In the genomic region with DNA sequence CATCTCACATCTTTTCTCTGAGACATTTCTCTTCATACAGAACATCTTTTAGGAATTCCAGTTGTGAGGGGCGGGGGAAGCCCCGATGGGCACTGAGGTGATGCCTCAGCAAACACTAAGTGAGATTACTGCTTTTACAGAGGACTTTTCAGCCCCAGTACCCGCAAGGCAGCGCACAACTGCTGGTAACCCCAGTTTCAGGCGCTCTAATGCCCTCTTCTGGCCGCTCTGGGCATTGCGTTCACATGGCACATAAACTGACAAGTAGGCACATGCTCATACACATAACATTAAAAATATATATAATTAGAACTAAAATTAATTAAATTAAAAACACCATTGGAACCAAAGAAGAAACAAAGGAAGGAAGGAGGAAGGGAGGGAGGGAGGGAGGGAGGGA, we compare ENCODE assay signal across 9 mouse cellular contexts. TPM values are rescaled to one million over a fixed set of nuclear protein-coding genes. Genes with fewer than 3 reads are reported as not detected.
DNase-seq lines count a peak whose midpoint lies in the region; ATAC-seq and TF ChIP-seq lines count a peak whose summit lies in the region.
"Had no signal": no experiment of that assay in that cellular context is flagged by ENCODE, and none has a peak within 500 bp of the region (broad histone marks: within the 10 kb centered on the region; RNA-seq: fewer than 3 reads in every experiment).

No protein-coding gene starts in this region.

- no peak for ATAC-seq in kidney, embryonic 16.5 days (ENCODE audit: low FRiP score, low TSS enrichment)
- ATAC-seq in lung, postnatal 0 days, result no peak

- peak; percentile 55 for TF ChIP-seq CTCF in lung, postnatal 0 days (IDR thresholded peaks at IDR 0.05)

- no peak overlapping the region for H3K4me3 ChIP-seq in kidney, embryonic 16.5 days (ENCODE audit: low read length)
- no peak overlapping the region for H3K4me3 ChIP-seq in ES-E14 (ENCODE audit: insufficient read depth in 1 of 2, low read depth in 1 of 2, low read length in 2 of 2, poor library complexity in 1 of 2, severe bottlenecking in 1 of 2)
- H3K4me3 ChIP-seq in lung, postnatal 0 days (ENCODE audit: low read depth, low read length), result no peak overlapping the region
- H3K4me3 ChIP-seq: stomach, embryonic 15.5 days had no signal

- in situ Hi-C loops in ES-E14 (cut with MboI; ENCODE audit: low sequenced_read_pairs in 2 of 2, unreplicated experiment in 2 of 2), result no loop called here

- WGBS in kidney, embryonic 16.5 days, result 67% methylated on average over 7 of the region's 7 CpGs
- 58% methylated on average over 7 of the region's 7 CpGs for WGBS in lung, postnatal 0 days

- peak; percentile 6 for DNase-seq in kidney, postnatal 14 days
- peak; percentile 2 to 11 for DNase-seq in B cell, adult 2 months
- DNase-seq in ES-E14 (ENCODE audit: low read depth, low spot score) (no peak), MN1 (ENCODE audit: low spot score) (no peak)
- no peak for DNase-seq in lung, postnatal 0 days (ENCODE audit: low spot score)
- DNase-seq in left cerebral cortex, adult 9 months (ENCODE audit: low spot score in 2 of 2), result no peak

- peaks cover 3% of the 10 kb centered on the region; the same call in 1 of the 2 replicates for H3K9me3 ChIP-seq in kidney, embryonic 16.5 days (ENCODE audit: low read length)
- no peaks in the 10 kb centered on the region for H3K9me3 ChIP-seq in ES-E14 (ENCODE audit: control insufficient read depth, insufficient read depth, low read depth, low read length)
- H3K9me3 ChIP-seq in lung, postnatal 0 days (ENCODE audit: low read length), result no peaks in the 10 kb centered on the region
- H3K9me3 ChIP-seq: stomach, embryonic 15.5 days had no signal

- TF ChIP-seq EP300 in lung, postnatal 0 days (IDR thresholded peaks at IDR 0.05), result no peak

- no peak overlapping the region for H3K27ac ChIP-seq in kidney, embryonic 16.5 days (ENCODE audit: low read length)
- H3K27ac ChIP-seq in ES-E14 (ENCODE audit: insufficient read depth, low read depth, low read length, poor library complexity, severe bottlenecking), result no peak overlapping the region
- H3K27ac ChIP-seq in lung, postnatal 0 days (ENCODE audit: low read length), result no peak overlapping the region
- H3K27ac ChIP-seq: stomach, embryonic 15.5 days had no signal

- no peaks in the 10 kb centered on the region for H3K4me1 ChIP-seq in kidney, embryonic 16.5 days (ENCODE audit: insufficient read depth, low read length)
- H3K4me1 ChIP-seq in ES-E14 (ENCODE audit: control insufficient read depth in 2 of 2, insufficient read depth in 2 of 2, low read length in 2 of 2, poor library complexity in 1 of 2), result no peaks in the 10 kb centered on the region
- H3K4me1 ChIP-seq in lung, postnatal 0 days (ENCODE audit: insufficient read depth, low read depth, low read length), result no peaks in the 10 kb centered on the region
- H3K4me1 ChIP-seq: stomach, embryonic 15.5 days had no signal

- no peaks in the 10 kb centered on the region for H3K36me3 ChIP-seq in kidney, embryonic 16.5 days (ENCODE audit: insufficient read depth, low read length)
- no peaks in the 10 kb centered on the region for H3K36me3 ChIP-seq in ES-E14 (ENCODE audit: control insufficient read depth, insufficient read depth, low read length, poor library complexity, severe bottlenecking)
- no peaks in the 10 kb centered on the region for H3K36me3 ChIP-seq in lung, postnatal 0 days (ENCODE audit: insufficient read depth, low read length)
- H3K36me3 ChIP-seq: stomach, embryonic 15.5 days had no signal

- no peak overlapping the region for H3K9ac ChIP-seq in kidney, embryonic 16.5 days (replicated peaks; ENCODE audit: low read length)
- H3K9ac ChIP-seq in ES-E14 (ENCODE audit: insufficient read depth, low read depth, low read length, poor library complexity, severe bottlenecking), result no peak overlapping the region
- H3K9ac ChIP-seq in lung, postnatal 0 days (replicated peaks; ENCODE audit: low read depth), result no peak overlapping the region
- H3K9ac ChIP-seq: stomach, embryonic 15.5 days had no signal

- no peaks in the 10 kb centered on the region for H3K27me3 ChIP-seq in kidney, embryonic 16.5 days (ENCODE audit: insufficient read depth, low read length)
- no peaks in the 10 kb centered on the region for H3K27me3 ChIP-seq in lung, postnatal 0 days (replicated peaks; ENCODE audit: insufficient read depth, low read length)
- H3K27me3 ChIP-seq: stomach, embryonic 15.5 days had no signal

- H3K4me2 ChIP-seq in kidney, embryonic 16.5 days (replicated peaks; ENCODE audit: low read depth, low read length), result no peak overlapping the region
- H3K4me2 ChIP-seq in lung, postnatal 0 days (replicated peaks; ENCODE audit: low read depth, low read length), result no peak overlapping the region
- H3K4me2 ChIP-seq: stomach, embryonic 15.5 days had no signal

TF ChIP-seq in ES-E14, 5 proteins besides CTCF, POLR2A, EP300 and RAD21:
- TF ChIP-seq CHD2 (IDR thresholded peaks at IDR 0.05; ENCODE audit: low read depth, low read length) (no peak), HCFC1 (IDR thresholded peaks at IDR 0.05; ENCODE audit: borderline replicate concordance, insufficient read depth, low read length) (no peak), ZC3H11A (IDR thresholded peaks at IDR 0.05; ENCODE audit: borderline replicate concordance, low read depth, low read length) (peak; percentile 76; the same call in 1 of the 2 replicates), ZNF384 (IDR thresholded peaks at IDR 0.05; ENCODE audit: low read depth, low read length) (no peak), MAFK (IDR thresholded peaks at IDR 0.05; ENCODE audit: insufficient read depth, low read depth, low read length) (no peak)

RNA-seq across cellular contexts. Expression of gene Foxb1, which starts 29.8 kb away (rescaled TPM):
- polyA plus RNA-seq in kidney, embryonic 16.5 days (2015; fragmentation: Nextera tagmentation; extraction: Ambion mirVana), result 0.05 and 0.09 TPM in 2 replicates
- not detected in 2 replicates for total RNA-seq in ES-E14 (2012; rRNA removed)
- not detected in 2 replicates for polyA plus RNA-seq in lung, postnatal 0 days (2015; fragmentation: Nextera tagmentation; extraction: Ambion mirVana)
- polyA plus RNA-seq: large intestine, adult 2 months had no signal

Comparison
In these comparisons a context has a peak if more than half of its experiments do, and no peak if none do; other contexts are left out.
1. DNase-seq: peak in kidney, postnatal 14 days (single experiment) and B cell, adult 2 months (2 of 2); none in ES-E14 (single experiment), lung, postnatal 0 days (single experiment), MN1 (single experiment) and left cerebral cortex, adult 9 months (0 of 2).